Mouse (Mus musculus) brain, embryonic 18.5 days (tissue): Measurements from ENCODE around the gene Gm4312.
"Not testable (repeated sequence)": the region's sequence is repeated elsewhere in the genome, so short reads cannot be mapped to it uniquely, and the experiment has no call there.

Experiments
- DNase-seq: peaks from one replicate; pipeline ENCODE4 v3.0.0-alpha.2; 2012; ENCODE audit warnings: low read depth, low spot score

Gm4312 gene

GRCm38 (mm10) chr10:100382460-100382859 is at the start of gene Gm4312:
TSS of gene Gm4312 (minus strand) at chr10:100382560.
- not testable (repeated sequence) for DNase-seq

- DNase-seq = no peak
These were observed 45.2 kb upstream of the Gm4312 start for GRCm38 (mm10) chr10:100427592-100427991.

- no peak for DNase-seq
These were observed 33.2 kb upstream of the Gm4312 start for GRCm38 (mm10) chr10:100415566-100415965.

GRCm38 (mm10) chr10:100402301-100402700 is 19.9 kb upstream of the Gm4312 start:
- DNase-seq = not testable (repeated sequence)

GRCm38 (mm10) chr10:100361038-100361437 is 21.3 kb downstream of the Gm4312 start, which contains the start of gene Gm4307:
TSS of gene Gm4307 (plus strand) at chr10:100361338.
- not testable (repeated sequence) for DNase-seq

GRCm38 (mm10) chr10:100356841-100357240 is 25.5 kb downstream of the Gm4312 start:
- not testable (repeated sequence) for DNase-seq

GRCm38 (mm10) chr10:100350793-100351192 is 31.6 kb downstream of the Gm4312 start, which contains the start of gene Gm4305:
TSS of gene Gm4305 (plus strand) at chr10:100351093.
- DNase-seq = not testable (repeated sequence)

- not testable (repeated sequence) for DNase-seq
These were observed 36.7 kb downstream of the Gm4312 start, which contains the start of gene Gm4303 for GRCm38 (mm10) chr10:100345672-100346071. TSS of gene Gm4303 (plus strand) at chr10:100345972.

- DNase-seq = not testable (repeated sequence)
These were observed 41.8 kb downstream of the Gm4312 start, which contains the start of gene Gm4302 for GRCm38 (mm10) chr10:100340536-100340935. TSS of gene Gm4302 (plus strand) at chr10:100340836.

GRCm38 (mm10) chr10:100335376-100335775 is 47.0 kb downstream of the Gm4312 start, which contains the start of gene Gm4301:
TSS of gene Gm4301 (plus strand) at chr10:100335676.
- DNase-seq = not testable (repeated sequence)
